12 mouse cellular contexts compared by ENCODE assay signal in the genomic region with DNA sequence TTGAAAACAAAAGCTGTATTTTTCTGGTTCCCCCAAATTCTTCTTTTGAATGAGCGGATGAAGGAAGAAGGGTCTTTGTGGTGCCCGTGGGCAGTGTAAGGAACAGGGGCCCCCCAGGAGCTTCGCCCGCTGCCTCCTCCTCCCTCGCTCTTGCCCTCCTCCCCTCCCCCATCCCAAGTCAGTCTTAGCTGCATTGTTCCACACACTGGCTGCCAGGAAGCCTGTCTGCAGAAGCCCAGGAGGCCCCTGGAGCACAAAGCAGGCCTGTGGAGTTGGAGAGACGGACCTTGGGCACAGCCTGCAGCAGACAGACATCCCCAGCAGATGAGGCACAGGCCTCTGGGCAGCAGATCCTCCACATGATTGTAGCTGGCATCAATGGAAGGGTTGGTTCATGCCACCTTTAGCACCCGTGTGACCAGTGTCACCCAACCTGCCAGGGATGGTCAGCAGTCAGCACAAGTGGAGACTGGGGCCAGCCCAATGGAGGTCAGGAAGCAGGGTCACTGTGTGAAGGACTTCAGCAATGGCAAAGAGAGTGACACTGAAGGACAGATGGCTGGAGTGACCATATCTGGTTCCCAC. TPM values are rescaled to one million over a fixed set of nuclear protein-coding genes. Genes with fewer than 3 reads are reported as not detected.
DNase-seq lines count a peak whose midpoint lies in the region; ATAC-seq and TF ChIP-seq lines count a peak whose summit lies in the region.
"Had no signal": no experiment of that assay in that cellular context is flagged by ENCODE, and none has a peak within 500 bp of the region (broad histone marks: within the 10 kb centered on the region; RNA-seq: fewer than 3 reads in every experiment).

No protein-coding gene starts in this region.

- H3K4me2 ChIP-seq in forebrain, embryonic 11.5 days (ENCODE audit: low read depth, low read length, severe bottlenecking), result peak overlapping the region; percentile 6; the same call in 1 of the 2 replicates
- H3K4me2 ChIP-seq in forebrain, embryonic 16.5 days (ENCODE audit: low read length), result no peak overlapping the region
- H3K4me2 ChIP-seq in midbrain, embryonic 11.5 days, result no peak overlapping the region
- H3K4me2 ChIP-seq in midbrain, embryonic 15.5 days, result no peak overlapping the region
- no peak overlapping the region for H3K4me2 ChIP-seq in limb, embryonic 13.5 days (replicated peaks)
- H3K4me2 ChIP-seq: liver, embryonic 13.5 days had no signal

- peak; percentile 53; the same call in 1 of the 2 replicates for ATAC-seq in forebrain, embryonic 11.5 days (replicated peaks; ENCODE audit: low FRiP score)
- no peak for ATAC-seq in forebrain, embryonic 16.5 days
- peak; percentile 81 for ATAC-seq in midbrain, embryonic 11.5 days (ENCODE audit: low FRiP score)
- ATAC-seq in midbrain, embryonic 15.5 days (replicated peaks), result no peak
- ATAC-seq in limb, embryonic 13.5 days (ENCODE audit: low FRiP score, low read depth), result no peak
- no peak for ATAC-seq in frontal cortex, adult (ENCODE audit: low TSS enrichment)

- H3K9me3 ChIP-seq in forebrain, embryonic 11.5 days (ENCODE audit: control insufficient read depth, low read length), result no peaks in the 10 kb centered on the region
- no peaks in the 10 kb centered on the region for H3K9me3 ChIP-seq in forebrain, embryonic 16.5 days (ENCODE audit: control insufficient read depth, low read length)
- no peaks in the 10 kb centered on the region for H3K9me3 ChIP-seq in midbrain, embryonic 11.5 days (ENCODE audit: control insufficient read depth, low read length)
- H3K9me3 ChIP-seq in midbrain, embryonic 15.5 days, result 0 out of 2 replicates have a peak, but pooled peaks cover 2% of the 10 kb centered on the region
- peaks cover 6% of the 10 kb centered on the region for H3K9me3 ChIP-seq in limb, embryonic 13.5 days
- H3K9me3 ChIP-seq: liver, embryonic 13.5 days had no signal

- no peaks in the 10 kb centered on the region for H3K27me3 ChIP-seq in forebrain, embryonic 11.5 days (ENCODE audit: control insufficient read depth, insufficient read depth, low read length)
- no peaks in the 10 kb centered on the region for H3K27me3 ChIP-seq in forebrain, embryonic 16.5 days (replicated peaks; ENCODE audit: control insufficient read depth, insufficient read depth, low read length)
- H3K27me3 ChIP-seq in midbrain, embryonic 11.5 days (ENCODE audit: control insufficient read depth, insufficient read depth, low read length), result no peaks in the 10 kb centered on the region
- no peaks in the 10 kb centered on the region for H3K27me3 ChIP-seq in midbrain, embryonic 15.5 days (replicated peaks)
- no peaks in the 10 kb centered on the region for H3K27me3 ChIP-seq in limb, embryonic 13.5 days
- no peaks in the 10 kb centered on the region for H3K27me3 ChIP-seq in kidney, adult 2 months (replicated peaks; ENCODE audit: control insufficient read depth, insufficient read depth, low read length)
- H3K27me3 ChIP-seq: liver, embryonic 13.5 days had no signal

- peak overlapping the region; percentile 1; the same call in 1 of the 2 replicates for H3K27ac ChIP-seq in forebrain, embryonic 11.5 days (ENCODE audit: low read depth, low read length)
- H3K27ac ChIP-seq in forebrain, embryonic 16.5 days (ENCODE audit: low read length), result no peak overlapping the region
- H3K27ac ChIP-seq in midbrain, embryonic 11.5 days (ENCODE audit: low read depth, low read length), result peak overlapping the region; percentile 59
- no peak overlapping the region for H3K27ac ChIP-seq in midbrain, embryonic 15.5 days
- peak overlapping the region; percentile 79 for H3K27ac ChIP-seq in limb, embryonic 13.5 days
- no peak overlapping the region for H3K27ac ChIP-seq in kidney, adult 2 months (ENCODE audit: insufficient read depth, low read depth, low read length)
- H3K27ac ChIP-seq: liver, embryonic 13.5 days; stomach, postnatal 0 days had no signal

- TF ChIP-seq POLR2A in kidney, adult 2 months (IDR thresholded peaks at IDR 0.05; ENCODE audit: low read depth, low read length), result no peak

- peak; percentile 64 for DNase-seq in forebrain, embryonic 11.5 days (ENCODE audit: low spot score)
- peak; percentile 91 for DNase-seq in midbrain, embryonic 11.5 days (ENCODE audit: low spot score, missing footprints)
- DNase-seq in urinary bladder, postnatal 4 days (ENCODE audit: low spot score in 2 of 2), result no peak
- no peak for DNase-seq in kidney, adult 2 months
- DNase-seq: cerebellum, postnatal 14 days; kidney, adult 18-20 months; liver, embryonic 13.5 days had no signal

- H3K4me3 ChIP-seq in forebrain, embryonic 11.5 days (ENCODE audit: low read depth, low read length), result no peak overlapping the region
- H3K4me3 ChIP-seq in forebrain, embryonic 16.5 days (replicated peaks; ENCODE audit: low read length), result no peak overlapping the region
- H3K4me3 ChIP-seq in midbrain, embryonic 11.5 days (ENCODE audit: low read depth, low read length), result no peak overlapping the region
- H3K4me3 ChIP-seq in midbrain, embryonic 15.5 days, result no peak overlapping the region
- no peak overlapping the region for H3K4me3 ChIP-seq in limb, embryonic 13.5 days
- no peak overlapping the region for H3K4me3 ChIP-seq in kidney, adult 2 months (ENCODE audit: insufficient read depth, low read depth, low read length)
- H3K4me3 ChIP-seq: liver, embryonic 13.5 days had no signal

- TF ChIP-seq CTCF in kidney, adult 2 months (conservative IDR thresholded peaks at IDR 0.05; ENCODE audit: insufficient read depth, insufficient read length, low read depth, low read length), result no peak

- H3K4me1 ChIP-seq in forebrain, embryonic 11.5 days (replicated peaks; ENCODE audit: control insufficient read depth, insufficient read depth, low read length), result peaks cover 13% of the 10 kb centered on the region
- H3K4me1 ChIP-seq in forebrain, embryonic 16.5 days (replicated peaks; ENCODE audit: control insufficient read depth, insufficient read depth, low read length), result peaks cover 6% of the 10 kb centered on the region
- peaks cover 17% of the 10 kb centered on the region for H3K4me1 ChIP-seq in midbrain, embryonic 11.5 days (ENCODE audit: control insufficient read depth, insufficient read depth, low read length)
- H3K4me1 ChIP-seq in midbrain, embryonic 15.5 days, result peaks cover 8% of the 10 kb centered on the region
- peaks cover 23% of the 10 kb centered on the region for H3K4me1 ChIP-seq in limb, embryonic 13.5 days
- no peaks in the 10 kb centered on the region for H3K4me1 ChIP-seq in kidney, adult 2 months (ENCODE audit: control insufficient read depth, insufficient read depth, low read length)
- H3K4me1 ChIP-seq: liver, embryonic 13.5 days had no signal

- H3K36me3 ChIP-seq in forebrain, embryonic 11.5 days (ENCODE audit: control insufficient read depth, insufficient read depth, low read length), result no peaks in the 10 kb centered on the region
- no peaks in the 10 kb centered on the region for H3K36me3 ChIP-seq in forebrain, embryonic 16.5 days (ENCODE audit: control insufficient read depth, insufficient read depth)
- no peaks in the 10 kb centered on the region for H3K36me3 ChIP-seq in midbrain, embryonic 11.5 days (ENCODE audit: control insufficient read depth, insufficient read depth, low read length)
- H3K36me3 ChIP-seq in midbrain, embryonic 15.5 days (replicated peaks), result no peaks in the 10 kb centered on the region
- H3K36me3 ChIP-seq in limb, embryonic 13.5 days, result peaks cover 18% of the 10 kb centered on the region
- H3K36me3 ChIP-seq in kidney, adult 2 months (ENCODE audit: control insufficient read depth, insufficient read depth, low read length), result no peaks in the 10 kb centered on the region
- H3K36me3 ChIP-seq: liver, embryonic 13.5 days had no signal

- 13% methylated on average over 7 of the region's 7 CpGs for WGBS in forebrain, embryonic 11.5 days
- 10% methylated on average over 7 of the region's 7 CpGs for WGBS in forebrain, embryonic 16.5 days
- WGBS in midbrain, embryonic 11.5 days, result 15% methylated on average over 7 of the region's 7 CpGs
- WGBS in midbrain, embryonic 15.5 days, result 16% methylated on average over 7 of the region's 7 CpGs
- 71% methylated on average over 7 of the region's 7 CpGs for WGBS in limb, embryonic 13.5 days
- whole genome bisulfite sequencing in kidney, adult 2 months, result 82% methylated on average over 7 of the region's 7 CpGs

- H3K9ac ChIP-seq in forebrain, embryonic 11.5 days (ENCODE audit: low read length), result peak overlapping the region; percentile 1; the same call in 1 of the 2 replicates
- H3K9ac ChIP-seq in forebrain, embryonic 16.5 days (replicated peaks; ENCODE audit: low read depth, low read length), result no peak overlapping the region
- peak overlapping the region; percentile 44; the same call in 1 of the 2 replicates for H3K9ac ChIP-seq in midbrain, embryonic 11.5 days (ENCODE audit: low read length)
- H3K9ac ChIP-seq in midbrain, embryonic 15.5 days, result no peak overlapping the region
- no peak overlapping the region for H3K9ac ChIP-seq in limb, embryonic 13.5 days
- H3K9ac ChIP-seq: liver, embryonic 13.5 days had no signal

RNA-seq across cellular contexts. Expression of a gene that starts 27.9 kb away (rescaled TPM):
- polyA plus RNA-seq in forebrain, embryonic 11.5 days (2014; fragmentation: Nextera tagmentation; extraction: Ambion mirVana), result 23.9 and 25.7 TPM in 2 replicates
- polyA plus RNA-seq in forebrain, embryonic 16.5 days (2015; fragmentation: Nextera tagmentation; extraction: Ambion mirVana), result 7.7 and 10.0 TPM in 2 replicates
- polyA plus RNA-seq in midbrain, embryonic 11.5 days (2014; fragmentation: Nextera tagmentation; extraction: Ambion mirVana), result 11.5 and 12.4 TPM in 2 replicates
- 9.4 and 9.5 TPM in 2 replicates for polyA plus RNA-seq in midbrain, embryonic 15.5 days (2015; fragmentation: Nextera tagmentation; extraction: Ambion mirVana)
- 61.7 and 70.0 TPM in 2 replicates for polyA plus RNA-seq in limb, embryonic 13.5 days (2015; fragmentation: Nextera tagmentation; extraction: Ambion mirVana)
- polyA plus RNA-seq in kidney, adult 2 months (2012; rRNA removed), result 0.55 and 1.2 TPM in 2 replicates

RNA-seq across cellular contexts. Expression of a gene that starts 38.0 kb away (rescaled TPM):
- 126 and 135 TPM in 2 replicates for polyA plus RNA-seq in forebrain, embryonic 11.5 days (2014; fragmentation: Nextera tagmentation; extraction: Ambion mirVana)
- 174 and 176 TPM in 2 replicates for polyA plus RNA-seq in forebrain, embryonic 16.5 days (2015; fragmentation: Nextera tagmentation; extraction: Ambion mirVana)
- polyA plus RNA-seq in midbrain, embryonic 11.5 days (2014; fragmentation: Nextera tagmentation; extraction: Ambion mirVana), result 140 and 144 TPM in 2 replicates
- 206 and 225 TPM in 2 replicates for polyA plus RNA-seq in midbrain, embryonic 15.5 days (2015; fragmentation: Nextera tagmentation; extraction: Ambion mirVana)
- polyA plus RNA-seq in limb, embryonic 13.5 days (2015; fragmentation: Nextera tagmentation; extraction: Ambion mirVana), result 117 and 118 TPM in 2 replicates
- polyA plus RNA-seq in kidney, adult 2 months (2012; rRNA removed), result 173 and 177 TPM in 2 replicates

RNA-seq across cellular contexts. Expression of a gene that starts 56.3 kb away (rescaled TPM):
- 44.5 and 52.4 TPM in 2 replicates for polyA plus RNA-seq in forebrain, embryonic 11.5 days (2014; fragmentation: Nextera tagmentation; extraction: Ambion mirVana)
- 59.2 and 60.7 TPM in 2 replicates for polyA plus RNA-seq in forebrain, embryonic 16.5 days (2015; fragmentation: Nextera tagmentation; extraction: Ambion mirVana)
- 42.2 and 46.3 TPM in 2 replicates for polyA plus RNA-seq in midbrain, embryonic 11.5 days (2014; fragmentation: Nextera tagmentation; extraction: Ambion mirVana)
- polyA plus RNA-seq in midbrain, embryonic 15.5 days (2015; fragmentation: Nextera tagmentation; extraction: Ambion mirVana), result 46.6 and 53.9 TPM in 2 replicates
- polyA plus RNA-seq in limb, embryonic 13.5 days (2015; fragmentation: Nextera tagmentation; extraction: Ambion mirVana), result 47.8 and 48.4 TPM in 2 replicates
- 18.4 and 18.7 TPM in 2 replicates for polyA plus RNA-seq in kidney, adult 2 months (2012; rRNA removed)

RNA-seq across cellular contexts. Expression of a gene that starts 58.5 kb away (rescaled TPM):
- 6.6 and 11.6 TPM in 2 replicates for polyA plus RNA-seq in forebrain, embryonic 11.5 days (2014; fragmentation: Nextera tagmentation; extraction: Ambion mirVana)
- 5.7 and 5.9 TPM in 2 replicates for polyA plus RNA-seq in forebrain, embryonic 16.5 days (2015; fragmentation: Nextera tagmentation; extraction: Ambion mirVana)
- polyA plus RNA-seq in midbrain, embryonic 11.5 days (2014; fragmentation: Nextera tagmentation; extraction: Ambion mirVana), result 0.15 and 0.51 TPM in 2 replicates
- 1.2 and 1.5 TPM in 2 replicates for polyA plus RNA-seq in midbrain, embryonic 15.5 days (2015; fragmentation: Nextera tagmentation; extraction: Ambion mirVana)
- polyA plus RNA-seq in limb, embryonic 13.5 days (2015; fragmentation: Nextera tagmentation; extraction: Ambion mirVana), result 1.6 and 1.7 TPM in 2 replicates
- polyA plus RNA-seq in kidney, adult 2 months (2012; rRNA removed), result 0.03 TPM in 2 replicates
- polyA plus RNA-seq: liver, embryonic 13.5 days had no signal

Comparison
In these comparisons a context has a peak if more than half of its experiments do, and no peak if none do; other contexts are left out.
1. ATAC-seq: peak in forebrain, embryonic 11.5 days (single experiment) and midbrain, embryonic 11.5 days (single experiment); none in forebrain, embryonic 16.5 days (single experiment), midbrain, embryonic 15.5 days (single experiment), limb, embryonic 13.5 days (single experiment) and frontal cortex, adult (single experiment).
2. H3K27ac ChIP-seq: peak in forebrain, embryonic 11.5 days (single experiment), midbrain, embryonic 11.5 days (single experiment) and limb, embryonic 13.5 days (single experiment); none in forebrain, embryonic 16.5 days (single experiment), midbrain, embryonic 15.5 days (single experiment) and kidney, adult 2 months (single experiment).
3. H3K9ac ChIP-seq: peak in forebrain, embryonic 11.5 days (single experiment) and midbrain, embryonic 11.5 days (single experiment); none in forebrain, embryonic 16.5 days (single experiment), midbrain, embryonic 15.5 days (single experiment) and limb, embryonic 13.5 days (single experiment).
4. DNase-seq: peak in forebrain, embryonic 11.5 days (single experiment) and midbrain, embryonic 11.5 days (single experiment); none in urinary bladder, postnatal 4 days (0 of 2) and kidney, adult 2 months (single experiment).